Mouse (Mus musculus) hindbrain, embryonic 14.5 days (tissue): ENCODE measurements around the gene Anapc13. TPM values are rescaled to one million over a fixed set of nuclear protein-coding genes. Genes with fewer than 3 reads are reported as not detected.

ENCODE experiments used
- ATAC-seq: fragments of 200-750 bp; cut with Nextera tagmentation; 2 replicates; pipeline ENCODE4 v1.8.0; 2017; ENCODE audit warnings: moderate number of reproducible peaks, mild to moderate bottlenecking, moderate TSS enrichment, moderate library complexity; ENCODE audit not compliant: low FRiP score
- DNase-seq: peaks from one replicate; pipeline ENCODE4 v3.0.0-alpha.2; 2015; ENCODE audit warnings: low spot score
- H3K27ac ChIP-seq: fragments of 300-500 bp; sonication (generic); 2 replicates; pipeline ENCODE4 v1.5.1; 2014; ENCODE audit warnings: mild to moderate bottlenecking, moderate library complexity
- H3K27me3 ChIP-seq: fragments of 300-500 bp; sonication (generic); 2 replicates; pipeline ENCODE4 v1.6.1; 2014; ENCODE audit warnings: mild to moderate bottlenecking, low read length, mixed read lengths; ENCODE audit not compliant: control insufficient read depth, insufficient read depth
- H3K36me3 ChIP-seq: fragments of 300-500 bp; sonication (generic); replicated peaks from 2 replicates; pipeline ENCODE4 v1.6.1; 2014; ENCODE audit not compliant: control insufficient read depth, insufficient read depth
- H3K4me1 ChIP-seq: fragments of 300-500 bp; sonication (generic); replicated peaks from 2 replicates; pipeline ENCODE4 v1.6.1; 2014; ENCODE audit warnings: antibody characterized with exemption, low read length, mixed read lengths; ENCODE audit not compliant: control insufficient read depth, insufficient read depth
- H3K4me2 ChIP-seq: fragments of 300-500 bp; sonication (generic); replicated peaks from 2 replicates; pipeline ENCODE4 v1.6.1; 2014; ENCODE audit warnings: mild to moderate bottlenecking, moderate library complexity
- H3K4me3 ChIP-seq: fragments of 300-500 bp; sonication (generic); replicated peaks from 2 replicates; pipeline ENCODE4 v1.5.1; 2014; ENCODE audit warnings: mild to moderate bottlenecking, low read length
- H3K9ac ChIP-seq: fragments of 300-500 bp; sonication (generic); 2 replicates; pipeline ENCODE4 v1.6.1; 2014
- H3K9me3 ChIP-seq: fragments of 300-500 bp; sonication (generic); 2 replicates; pipeline ENCODE4 v1.6.1; 2016; ENCODE audit warnings: low read length; ENCODE audit not compliant: control insufficient read depth
- WGBS: fragments of 180-500 bp; shearing (Covaris S2); extraction: QIAGEN DNeasy Blood & Tissue Kit; methylation state at CpG from one replicate; pipeline ENCODE4 v1.1.7; 2014; 5-methylcytosine and 5-hydroxymethylcytosine counted together
- polyA plus RNA-seq: library from polyadenylated mRNA; unstranded; fragments of >200 nt; fragmentation: Nextera tagmentation; extraction: Ambion mirVana; gene quantifications from 2 replicates; pipeline ENCODE4 v1.2.1, GENCODE M21; 2014

Anapc13 gene
- polyA plus RNA-seq, 1 experiment from 2014 or later, result 184 TPM

- Histone ChIP-seq H3K4me2 (no peak overlapping the region), H3K9me3 (no peaks in the 10 kb centered on the region), H3K9ac (no peak overlapping the region), H3K36me3 (peaks cover 35% of the 10 kb centered on the region), H3K27ac (no peak overlapping the region), H3K4me1 (no peaks in the 10 kb centered on the region), H3K27me3 (no peaks in the 10 kb centered on the region), H3K4me3 (no peak overlapping the region)
- 63% methylated on average over 6 of the region's 6 CpGs for WGBS
- DNase-seq (no peak), ATAC-seq (no peak)
Measured at GRCm38 (mm10) chr9:102605162-102605561, 20.9 kb upstream of the Anapc13 start.

GRCm38 (mm10) chr9:102607471-102607870 lies 18.6 kb upstream of the Anapc13 start:
- Histone ChIP-seq H3K4me1 (no peaks in the 10 kb centered on the region), H3K27ac (no peak overlapping the region), H3K9me3 (no peaks in the 10 kb centered on the region), H3K4me3 (no peak overlapping the region), H3K9ac (no peak overlapping the region), H3K27me3 (no peaks in the 10 kb centered on the region), H3K36me3 (peaks cover 31% of the 10 kb centered on the region), H3K4me2 (no peak overlapping the region)
- WGBS, result 75% methylated on average over 5 of the region's 5 CpGs
- ATAC-seq (no peak), DNase-seq (no peak)

- H3K27ac ChIP-seq, result no peak overlapping the region
- no peaks in the 10 kb centered on the region for H3K4me1 ChIP-seq
- no peak overlapping the region for H3K4me3 ChIP-seq
- no peak for DNase-seq
- no peaks in the 10 kb centered on the region for H3K27me3 ChIP-seq
- ATAC-seq, result no peak
- WGBS, result 93% methylated on average over 3 of the region's 3 CpGs
- H3K9me3 ChIP-seq, result no peaks in the 10 kb centered on the region
- no peak overlapping the region for H3K4me2 ChIP-seq
- peaks cover 42% of the 10 kb centered on the region for H3K36me3 ChIP-seq
- H3K9ac ChIP-seq, result no peak overlapping the region
Measured at GRCm38 (mm10) chr9:102609221-102609620, 16.9 kb upstream of the Anapc13 start.

- WGBS, result 94% methylated on average over 3 of the region's 3 CpGs
Measured at GRCm38 (mm10) chr9:102615071-102615470, 11.0 kb upstream of the Anapc13 start.

DNA sequence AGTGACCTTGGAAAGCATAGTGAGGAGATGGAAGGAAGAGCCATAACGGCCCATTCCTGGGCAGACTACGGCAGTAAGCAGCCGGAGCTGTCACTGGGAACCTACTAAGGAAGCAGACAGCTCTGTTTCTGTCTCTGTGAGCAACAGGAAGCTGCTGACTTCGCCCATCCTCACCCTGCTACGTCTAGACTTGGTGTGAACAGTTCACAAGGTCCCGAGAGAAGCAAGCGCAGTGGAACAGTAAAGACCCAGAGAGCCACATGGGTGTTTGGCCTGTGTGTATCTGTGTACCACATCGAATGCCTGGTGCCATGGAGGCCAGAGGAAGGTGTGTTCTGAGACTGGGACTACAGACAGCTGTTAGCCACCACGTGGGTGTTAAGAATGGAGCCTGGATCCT lies 9.8 kb upstream of the Anapc13 start:
- no peaks in the 10 kb centered on the region for H3K4me1 ChIP-seq
- no peak overlapping the region for H3K27ac ChIP-seq
- DNase-seq (no peak), ATAC-seq (no peak)
- WGBS, result 86% methylated on average over 9 of the region's 9 CpGs
- H3K27me3 ChIP-seq, result no peaks in the 10 kb centered on the region
- H3K4me2 ChIP-seq, result no peak overlapping the region
- H3K9me3 ChIP-seq, result no peaks in the 10 kb centered on the region
- H3K9ac ChIP-seq, result no peak overlapping the region
- no peak overlapping the region for H3K4me3 ChIP-seq
- peaks cover 51% of the 10 kb centered on the region for H3K36me3 ChIP-seq

More at GRCm38 (mm10) chr9:102615071-102615470, 11.0 kb upstream of the Anapc13 start:
- no peak for DNase-seq
- Histone ChIP-seq H3K4me1 (no peaks in the 10 kb centered on the region), H3K27ac (no peak overlapping the region), H3K36me3 (peaks cover 61% of the 10 kb centered on the region), H3K27me3 (no peaks in the 10 kb centered on the region), H3K4me2 (no peak overlapping the region), H3K9me3 (no peaks in the 10 kb centered on the region), H3K9ac (no peak overlapping the region), H3K4me3 (no peak overlapping the region)
- no peak for ATAC-seq

GRCm38 (mm10) chr9:102621385-102621784 lies 4.7 kb upstream of the Anapc13 start:
- Histone ChIP-seq H3K4me1 (peaks cover 10% of the 10 kb centered on the region), H3K27me3 (no peaks in the 10 kb centered on the region), H3K27ac (no peak overlapping the region), H3K4me3 (no peak overlapping the region), H3K9ac (no peak overlapping the region), H3K9me3 (no peaks in the 10 kb centered on the region), H3K4me2 (no peak overlapping the region), H3K36me3 (peaks cover 11% of the 10 kb centered on the region; the same call in 1 of the 2 replicates)
- DNase-seq (no peak), ATAC-seq (no peak)
- WGBS, result 84% methylated on average over 5 of the region's 5 CpGs

- DNase-seq, result peak; percentile 87
Measured at GRCm38 (mm10) chr9:102622192-102622857, 3.8 kb upstream of the Anapc13 start.

GRCm38 (mm10) chr9:102622876-102623275 lies 3.2 kb upstream of the Anapc13 start:
- Histone ChIP-seq H3K27me3 (no peaks in the 10 kb centered on the region), H3K4me3 (no peak overlapping the region), H3K4me1 (peaks cover 16% of the 10 kb centered on the region), H3K9me3 (no peaks in the 10 kb centered on the region), H3K9ac (no peak overlapping the region), H3K4me2 (no peak overlapping the region), H3K36me3 (peaks cover 6% of the 10 kb centered on the region; the same call in 1 of the 2 replicates), H3K27ac (no peak overlapping the region)
- WGBS, result 88% methylated on average over 6 of the region's 6 CpGs
- ATAC-seq (no peak), DNase-seq (no peak)

More at GRCm38 (mm10) chr9:102622192-102622857, 3.8 kb upstream of the Anapc13 start:
- no peak overlapping the region for H3K9ac ChIP-seq
- ATAC-seq, result no peak
- H3K9me3 ChIP-seq, result no peaks in the 10 kb centered on the region
- H3K4me2 ChIP-seq, result no peak overlapping the region
- 38% methylated on average over 5 of the region's 5 CpGs for WGBS
- H3K27me3 ChIP-seq, result no peaks in the 10 kb centered on the region
- no peak overlapping the region for H3K27ac ChIP-seq
- peaks cover 7% of the 10 kb centered on the region; the same call in 1 of the 2 replicates for H3K36me3 ChIP-seq
- peaks cover 14% of the 10 kb centered on the region for H3K4me1 ChIP-seq
- H3K4me3 ChIP-seq, result no peak overlapping the region

- ATAC-seq (no peak), DNase-seq (no peak)
- no peaks in the 10 kb centered on the region for H3K9me3 ChIP-seq
- no peak overlapping the region for H3K27ac ChIP-seq
- 80% methylated on average over 7 of the region's 7 CpGs for WGBS
- peaks cover 16% of the 10 kb centered on the region for H3K4me1 ChIP-seq
- H3K9ac ChIP-seq, result no peak overlapping the region
- H3K4me3 ChIP-seq, result no peak overlapping the region
- H3K36me3 ChIP-seq, result no peaks in the 10 kb centered on the region; the same call in 1 of the 2 replicates
- no peaks in the 10 kb centered on the region for H3K27me3 ChIP-seq
- H3K4me2 ChIP-seq, result no peak overlapping the region
Measured at GRCm38 (mm10) chr9:102623581-102623980, 2.5 kb upstream of the Anapc13 start.
